Mouse (Mus musculus) CD4-positive, CD25-positive, alpha-beta regulatory T cell, adult 2 months (primary cell): Measurements from ENCODE around the gene Pitpnc1.

ENCODE experiments used
- DNase-seq: peaks from one replicate; pipeline ENCODE4 v3.0.0-alpha.2; 2012; ENCODE audit warnings: low read depth, low spot score

The Pitpnc1 gene

GRCm38 (mm10) chr11:107375816-107376215, 94.7 kb downstream of the Pitpnc1 start:
- DNase-seq: no peak

- DNase-seq: no peak
Measured at GRCm38 (mm10) chr11:107373569-107373968, 96.9 kb downstream of the Pitpnc1 start.

GRCm38 (mm10) chr11:107373154-107373553, 97.3 kb downstream of the Pitpnc1 start:
- no peak for DNase-seq

GRCm38 (mm10) chr11:107372688-107373087, 97.8 kb downstream of the Pitpnc1 start:
- DNase-seq: no peak

GRCm38 (mm10) chr11:107370476-107370875, 100.0 kb downstream of the Pitpnc1 start:
- no peak for DNase-seq

GRCm38 (mm10) chr11:107369661-107370060, 100.8 kb downstream of the Pitpnc1 start:
- no peak for DNase-seq

- no peak for DNase-seq
Measured at GRCm38 (mm10) chr11:107365938-107366712, 104.4 kb downstream of the Pitpnc1 start.

GRCm38 (mm10) chr11:107358695-107359094, 111.8 kb downstream of the Pitpnc1 start:
- DNase-seq: no peak

- DNase-seq: no peak
Measured at GRCm38 (mm10) chr11:107356224-107356623, 114.3 kb downstream of the Pitpnc1 start.

- DNase-seq: no peak
Measured at GRCm38 (mm10) chr11:107355526-107355925, 115.0 kb downstream of the Pitpnc1 start.

GRCm38 (mm10) chr11:107354499-107355143, 115.9 kb downstream of the Pitpnc1 start:
- no peak for DNase-seq

- DNase-seq: no peak
Measured at GRCm38 (mm10) chr11:107352596-107352995, 117.9 kb downstream of the Pitpnc1 start.

- no peak for DNase-seq
Measured at GRCm38 (mm10) chr11:107349756-107350155, 120.7 kb downstream of the Pitpnc1 start.

GRCm38 (mm10) chr11:107343031-107343430, 127.5 kb downstream of the Pitpnc1 start:
- no peak for DNase-seq

GRCm38 (mm10) chr11:107342432-107342831, 128.1 kb downstream of the Pitpnc1 start:
- DNase-seq: no peak

GRCm38 (mm10) chr11:107341293-107341692, 129.2 kb downstream of the Pitpnc1 start:
- DNase-seq: no peak

- no peak for DNase-seq
Measured at GRCm38 (mm10) chr11:107340793-107341192, 129.7 kb downstream of the Pitpnc1 start.

- no peak for DNase-seq
Measured at GRCm38 (mm10) chr11:107339224-107339805, 131.2 kb downstream of the Pitpnc1 start.

- no peak for DNase-seq
Measured at GRCm38 (mm10) chr11:107337391-107338148, 132.9 kb downstream of the Pitpnc1 start.

- DNase-seq: no peak
Measured at GRCm38 (mm10) chr11:107335756-107336155, 134.7 kb downstream of the Pitpnc1 start.

GRCm38 (mm10) chr11:107334849-107335484, 135.5 kb downstream of the Pitpnc1 start:
- no peak for DNase-seq
